Mouse (Mus musculus) spleen, adult 2 months (tissue): ENCODE results near the gene Eps15l1. TPM values are rescaled to one million over a fixed set of nuclear protein-coding genes. Genes with fewer than 3 reads are reported as not detected.

Source experiments
- DNase-seq, 2 experiments: peaks; one replicate each; pipeline versions ENCODE4 v3.0.0 to v3.0.0-alpha.2; 2012 to 2021; ENCODE audit warnings: low spot score in 2 of 2, low read depth in 1 of 2
- H3K27ac ChIP-seq: fragments of 200-500 bp; 2 replicates; pipeline ENCODE4 v1.5.1; 2012; ENCODE audit warnings: low read length, inconsistent platforms; ENCODE audit not compliant: insufficient read depth
- H3K27me3 ChIP-seq: fragments of 200-500 bp; 2 replicates; pipeline ENCODE4 v1.6.1; 2012; ENCODE audit warnings: mild to moderate bottlenecking, moderate library complexity, low read length, inconsistent platforms; ENCODE audit not compliant: control insufficient read depth, insufficient read depth
- H3K36me3 ChIP-seq: fragments of 200-500 bp; 2 replicates; pipeline ENCODE4 v1.6.1; 2012; ENCODE audit warnings: mild to moderate bottlenecking, low read length, inconsistent platforms; ENCODE audit not compliant: control insufficient read depth, insufficient read depth
- H3K4me1 ChIP-seq: fragments of 200-500 bp; 2 replicates; pipeline ENCODE4 v1.6.1; 2011; ENCODE audit warnings: inconsistent platforms; ENCODE audit not compliant: control insufficient read depth, insufficient read depth, insufficient read length
- H3K4me3 ChIP-seq: fragments of 200-500 bp; 2 replicates; pipeline ENCODE4 v1.5.1; 2011; ENCODE audit warnings: mild to moderate bottlenecking, inconsistent platforms; ENCODE audit not compliant: insufficient read depth, insufficient read length; ENCODE audit errors: extremely low read depth
- CTCF ChIP-seq: fragments of 200-500 bp; IDR thresholded peaks from 2 replicates; pipeline ENCODE4 v1.5.1; 2011; ENCODE audit warnings: mild to moderate bottlenecking, inconsistent platforms; ENCODE audit not compliant: insufficient read depth, insufficient read length, insufficient replicate concordance; ENCODE audit errors: extremely low read depth
- POLR2A ChIP-seq: fragments of 200-500 bp; IDR thresholded peaks from 2 replicates; pipeline ENCODE4 v1.6.1; 2011; ENCODE audit warnings: low read depth, low read length, inconsistent platforms
- WGBS: fragments of 180-500 bp; shearing (Covaris S2); methylation state at CpG from one replicate; pipeline ENCODE4 v1.1.7; 2018; 5-methylcytosine and 5-hydroxymethylcytosine counted together
- polyA plus RNA-seq: library from polyadenylated mRNA; depleted of rRNA; stranded (reverse); fragments of >200 nt; gene quantifications from 2 replicates; pipeline ENCODE4 v1.2.3, GENCODE M21; 2012

The Eps15l1 gene
- polyA plus RNA-seq, 1 experiment, result 36.9 TPM

GRCm38 (mm10) chr8:72334144-72334641 lies 87.1 kb downstream of the Eps15l1 start:
- TF ChIP-seq POLR2A (no peak), CTCF (no peak)

GRCm38 (mm10) chr8:72333429-72334143 lies 87.7 kb downstream of the Eps15l1 start:
- DNase-seq, result no peak
- H3K27me3 ChIP-seq, result no peaks in the 10 kb centered on the region
- H3K36me3 ChIP-seq, result no peaks in the 10 kb centered on the region
- TF ChIP-seq POLR2A (no peak), CTCF (no peak)
- H3K4me1 ChIP-seq, result peaks cover 14% of the 10 kb centered on the region; the same call in 1 of the 2 replicates
- no peak overlapping the region for H3K27ac ChIP-seq
- no peak overlapping the region for H3K4me3 ChIP-seq
- 77% methylated on average over 3 of the region's 3 CpGs for WGBS

More at GRCm38 (mm10) chr8:72334144-72334641, 87.1 kb downstream of the Eps15l1 start:
- no peak for DNase-seq
- Histone ChIP-seq H3K27me3 (no peaks in the 10 kb centered on the region), H3K4me1 (peaks cover 14% of the 10 kb centered on the region; the same call in 1 of the 2 replicates), H3K4me3 (no peak overlapping the region), H3K36me3 (peaks cover 2% of the 10 kb centered on the region), H3K27ac (no peak overlapping the region)
- WGBS, result 82% methylated on average over 4 of the region's 4 CpGs

GRCm38 (mm10) chr8:72331631-72332030 lies 89.6 kb downstream of the Eps15l1 start:
- TF ChIP-seq POLR2A (no peak), CTCF (no peak)
- H3K4me1 ChIP-seq, result peaks cover 14% of the 10 kb centered on the region; the same call in 1 of the 2 replicates
- no peaks in the 10 kb centered on the region for H3K27me3 ChIP-seq
- DNase-seq, result no peak
- no peaks in the 10 kb centered on the region for H3K36me3 ChIP-seq
- 0 out of 2 replicates have a peak overlapping the region, but pooled peaks have one; percentile 28 for H3K27ac ChIP-seq
- 82% methylated on average over 4 of the region's 4 CpGs for WGBS
- no peak overlapping the region for H3K4me3 ChIP-seq

GRCm38 (mm10) chr8:72330806-72331516 lies 90.3 kb downstream of the Eps15l1 start:
- Histone ChIP-seq H3K4me1 (peaks cover 14% of the 10 kb centered on the region; the same call in 1 of the 2 replicates), H3K27ac (peak overlapping the region; percentile 28; the same call in 1 of the 2 replicates), H3K36me3 (no peaks in the 10 kb centered on the region), H3K4me3 (no peak overlapping the region), H3K27me3 (no peaks in the 10 kb centered on the region)
- TF ChIP-seq POLR2A (no peak), CTCF (no peak)
- no peak for DNase-seq
- WGBS, result 65% methylated on average over 6 of the region's 6 CpGs

GRCm38 (mm10) chr8:72329116-72329515 lies 92.1 kb downstream of the Eps15l1 start:
- Histone ChIP-seq H3K4me1 (peaks cover 17% of the 10 kb centered on the region; the same call in 1 of the 2 replicates), H3K4me3 (no peak overlapping the region), H3K27me3 (no peaks in the 10 kb centered on the region), H3K36me3 (no peaks in the 10 kb centered on the region), H3K27ac (no peak overlapping the region)
- TF ChIP-seq CTCF (no peak), POLR2A (no peak)
- no peak for DNase-seq
- 91% methylated on average over 3 of the region's 3 CpGs for WGBS

- Histone ChIP-seq H3K4me1 (peaks cover 10% of the 10 kb centered on the region), H3K27ac (peak overlapping the region; percentile 56; the same call in 1 of the 2 replicates), H3K4me3 (no peak overlapping the region), H3K27me3 (no peaks in the 10 kb centered on the region), H3K36me3 (peaks cover 34% of the 10 kb centered on the region)
- DNase-seq, result no peak
- TF ChIP-seq CTCF, result no peak
- TF ChIP-seq POLR2A, result no peak
- WGBS, result 88% methylated on average over 2 of the region's 2 CpGs
These were observed 96.6 kb downstream of the Eps15l1 start for GRCm38 (mm10) chr8:72324708-72325107.
